Mouse (Mus musculus): ENCODE data around the gene Kcnip2. TPM values are rescaled to one million over a fixed set of nuclear protein-coding genes. Genes with fewer than 3 reads are reported as not detected.

The Kcnip2 gene
- polyA plus RNA-seq, 1 experiment from 2014 or later, result 2.4 TPM

DNA sequence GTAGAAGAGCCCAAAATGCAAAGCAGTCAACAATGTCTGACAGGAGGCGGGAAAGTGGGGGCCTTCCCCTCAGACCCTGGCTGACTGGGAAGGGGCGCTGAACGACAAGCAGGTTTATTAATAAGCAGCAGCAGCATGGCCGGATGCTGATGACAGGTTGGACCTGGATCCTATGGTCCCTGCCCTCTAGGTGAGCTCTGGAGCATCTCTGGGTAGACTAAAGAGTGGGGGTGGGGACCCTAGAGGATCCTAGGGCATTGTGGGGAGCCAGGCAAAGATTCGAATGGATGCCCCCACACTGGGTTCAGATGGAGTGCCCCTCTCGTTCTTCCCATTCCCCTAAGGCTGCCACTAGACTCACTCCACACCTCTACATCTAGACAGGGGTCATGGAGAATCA, 23.5 kb downstream of the Kcnip2 start:
- no peak overlapping the region for H3K9ac ChIP-seq
- no peak overlapping the region for H3K4me3 ChIP-seq (replicated peaks)
- no peaks in the 10 kb centered on the region for H3K9me3 ChIP-seq (replicated peaks)
- no peaks in the 10 kb centered on the region for H3K36me3 ChIP-seq (replicated peaks)
- H3K4me1 ChIP-seq (replicated peaks), result peaks cover 35% of the 10 kb centered on the region
- H3K27me3 ChIP-seq, result 0 out of 2 replicates have a peak, but pooled peaks cover 4% of the 10 kb centered on the region
- H3K4me2 ChIP-seq, result no peak overlapping the region
- 74% methylated on average over 6 of the region's 6 CpGs for WGBS (ENCODE audit: insufficient replicate concordance)
- H3K27ac ChIP-seq (replicated peaks), result no peak overlapping the region; the same call in 1 of the 2 replicates
- no peak for ATAC-seq (ENCODE audit: insufficient read depth)

DNA sequence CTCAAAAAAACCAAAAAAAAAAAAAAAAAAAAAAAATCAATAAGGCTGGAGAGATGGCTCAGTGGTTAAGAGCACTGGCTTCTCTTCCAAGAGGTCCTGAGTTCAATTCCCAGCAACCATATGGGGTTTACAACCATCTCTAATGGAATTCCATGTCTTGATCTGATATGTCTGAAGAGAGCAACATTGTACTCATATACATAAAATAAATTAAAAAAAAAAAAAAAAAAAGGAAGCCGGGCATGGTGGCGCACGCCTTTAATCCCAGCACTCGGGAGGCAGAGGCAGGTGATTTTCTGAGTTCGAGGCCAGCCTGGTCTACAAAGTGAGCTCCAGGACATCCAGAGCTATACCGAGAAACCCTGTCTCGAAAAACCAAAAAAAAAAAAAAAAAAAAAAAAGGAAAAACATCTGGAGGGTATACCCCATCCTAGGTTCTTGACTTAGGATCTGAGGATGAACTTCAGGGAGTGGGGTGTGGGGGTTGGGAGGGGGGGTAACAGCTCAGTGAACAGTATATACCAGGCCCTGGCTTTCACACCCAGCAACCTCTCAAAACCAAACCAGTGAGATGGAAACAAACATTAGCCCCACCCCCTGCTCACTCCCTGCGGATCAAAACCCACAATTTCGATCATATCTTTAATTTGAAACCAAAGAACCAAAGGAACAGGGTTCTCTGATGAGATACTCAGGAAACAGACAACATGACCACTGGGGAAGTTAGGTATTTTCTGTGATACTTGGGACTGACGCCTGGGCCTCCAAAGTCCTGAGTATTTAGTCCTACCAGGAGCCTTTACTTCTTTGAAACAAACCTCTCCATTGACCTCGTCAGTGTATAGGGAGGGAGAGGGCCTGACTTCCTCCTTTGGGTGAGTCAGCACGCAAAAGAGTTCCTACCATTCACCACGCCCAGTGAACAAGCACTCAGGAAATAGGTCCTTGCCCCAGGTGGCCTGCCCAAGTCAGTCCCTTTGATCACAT, 25.7 kb downstream of the Kcnip2 start:
- peak; percentile 93 for ATAC-seq (ENCODE audit: insufficient read depth)
- WGBS (ENCODE audit: insufficient replicate concordance), result 42% methylated on average over 13 of the region's 13 CpGs
- Histone ChIP-seq H3K27ac (replicated peaks) (peak overlapping the region; percentile 97), H3K9ac (peak overlapping the region; percentile 43; the same call in 1 of the 2 replicates), H3K9me3 (replicated peaks) (no peaks in the 10 kb centered on the region), H3K4me2 (peak overlapping the region; percentile 60), H3K4me3 (replicated peaks) (peak overlapping the region; percentile 23; the same call in 1 of the 2 replicates), H3K36me3 (replicated peaks) (no peaks in the 10 kb centered on the region), H3K4me1 (replicated peaks) (peaks cover 28% of the 10 kb centered on the region), H3K27me3 (0 out of 2 replicates have a peak, but pooled peaks cover 4% of the 10 kb centered on the region)

DNA sequence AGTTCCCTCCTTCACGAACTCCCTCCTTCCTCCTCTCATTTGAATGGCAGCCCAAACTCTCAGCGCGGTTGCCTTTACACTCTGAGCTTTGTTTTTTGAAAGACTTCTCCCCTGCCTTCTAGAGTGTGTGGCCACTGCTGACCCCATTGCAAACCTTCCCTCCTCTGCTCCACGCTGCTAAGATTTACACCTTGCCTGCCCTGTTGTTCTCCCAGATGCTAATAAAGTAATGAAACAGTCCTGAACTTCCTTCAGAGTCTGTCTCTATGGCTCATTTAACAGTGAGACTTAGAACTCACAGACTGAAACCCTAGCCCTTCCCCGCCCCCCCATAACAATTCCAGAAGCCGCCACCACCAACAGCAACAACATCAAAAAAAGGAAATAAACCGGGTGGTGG, 26.5 kb downstream of the Kcnip2 start:
- Histone ChIP-seq H3K36me3 (replicated peaks) (no peaks in the 10 kb centered on the region), H3K27me3 (0 out of 2 replicates have a peak, but pooled peaks cover 4% of the 10 kb centered on the region), H3K9ac (no peak overlapping the region), H3K4me3 (replicated peaks) (no peak overlapping the region), H3K9me3 (replicated peaks) (no peaks in the 10 kb centered on the region), H3K4me2 (no peak overlapping the region), H3K4me1 (replicated peaks) (peaks cover 32% of the 10 kb centered on the region), H3K27ac (replicated peaks) (peak overlapping the region; percentile 97)
- ATAC-seq (ENCODE audit: insufficient read depth), result no peak
- WGBS (ENCODE audit: insufficient replicate concordance), result 80% methylated on average over 7 of the region's 7 CpGs

DNA sequence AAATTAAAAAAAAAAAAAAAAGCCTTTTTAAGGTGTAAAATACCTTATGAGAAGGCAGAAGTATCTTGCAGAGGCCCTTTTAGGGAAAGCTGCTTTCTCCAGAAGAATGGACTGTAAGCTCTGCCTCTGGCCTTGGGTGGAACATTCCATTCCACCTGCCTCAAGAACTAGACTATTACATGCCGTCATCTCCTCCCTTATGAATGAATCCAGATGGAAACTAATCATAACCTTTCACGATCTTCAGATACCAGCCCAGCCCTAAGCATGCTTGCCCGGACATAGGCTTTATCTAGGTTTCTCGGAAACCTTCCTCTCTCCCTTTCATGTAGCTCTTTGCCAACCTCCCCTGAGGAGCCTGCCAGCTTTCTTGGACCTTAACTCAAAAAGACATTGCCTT, 27.5 kb downstream of the Kcnip2 start:
- Histone ChIP-seq H3K4me2 (no peak overlapping the region), H3K27ac (replicated peaks) (no peak overlapping the region), H3K36me3 (replicated peaks) (no peaks in the 10 kb centered on the region), H3K9ac (no peak overlapping the region), H3K9me3 (replicated peaks) (no peaks in the 10 kb centered on the region), H3K27me3 (0 out of 2 replicates have a peak, but pooled peaks cover 3% of the 10 kb centered on the region), H3K4me1 (replicated peaks) (peaks cover 39% of the 10 kb centered on the region), H3K4me3 (replicated peaks) (no peak overlapping the region)
- WGBS (ENCODE audit: insufficient replicate concordance), result 35% methylated on average over 4 of the region's 4 CpGs
- no peak for ATAC-seq (ENCODE audit: insufficient read depth)

DNA sequence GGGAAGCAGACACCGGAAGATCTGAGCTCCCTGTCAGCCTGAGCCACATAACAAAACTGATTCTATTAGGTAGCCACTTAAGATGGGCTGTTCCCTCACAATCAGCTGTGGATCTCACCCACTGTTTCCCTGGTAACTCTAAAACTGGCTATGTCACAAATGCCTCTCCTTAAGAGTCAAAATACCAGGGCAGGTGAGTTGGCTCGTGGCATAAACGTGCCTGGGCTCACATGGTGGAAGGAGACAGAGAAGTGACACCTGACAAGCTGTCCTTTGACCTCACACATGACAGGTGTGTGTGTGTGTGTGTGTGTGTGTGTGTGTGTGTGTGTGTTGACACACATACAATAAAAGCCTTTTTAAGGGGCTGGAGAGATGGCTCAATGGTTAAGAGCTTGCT, 28.4 kb downstream of the Kcnip2 start:
- WGBS (ENCODE audit: insufficient replicate concordance), result 61% methylated on average over 3 of the region's 3 CpGs
- no peaks in the 10 kb centered on the region for H3K9me3 ChIP-seq (replicated peaks)
- H3K4me2 ChIP-seq, result no peak overlapping the region
- peaks cover 39% of the 10 kb centered on the region for H3K4me1 ChIP-seq (replicated peaks)
- no peak overlapping the region for H3K4me3 ChIP-seq (replicated peaks)
- no peaks in the 10 kb centered on the region for H3K36me3 ChIP-seq (replicated peaks)
- no peak overlapping the region for H3K27ac ChIP-seq (replicated peaks)
- no peaks in the 10 kb centered on the region for H3K27me3 ChIP-seq
- no peak overlapping the region for H3K9ac ChIP-seq
- no peak for ATAC-seq (ENCODE audit: insufficient read depth)

DNA sequence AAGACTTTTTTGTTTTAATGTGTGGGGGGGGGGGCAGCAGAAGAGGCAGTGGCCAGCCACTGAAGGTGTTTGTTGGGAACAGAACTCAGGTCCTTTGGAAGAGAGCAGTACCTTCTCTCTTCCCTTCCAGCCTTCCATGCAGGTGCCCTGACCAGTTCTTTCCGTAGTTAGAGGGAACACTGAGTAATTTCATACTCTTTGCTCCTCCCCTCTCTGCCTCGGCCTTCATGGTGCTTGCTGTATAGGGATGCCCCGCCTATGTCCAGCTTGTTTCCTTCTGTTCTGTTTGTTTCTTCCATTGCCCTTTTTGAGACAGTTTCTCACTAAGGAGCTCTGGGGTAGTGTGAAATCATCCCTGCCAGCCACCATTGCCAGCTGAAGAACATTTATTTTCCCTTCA, 30.4 kb downstream of the Kcnip2 start:
- no peaks in the 10 kb centered on the region for H3K27me3 ChIP-seq
- no peaks in the 10 kb centered on the region for H3K9me3 ChIP-seq (replicated peaks)
- 54% methylated on average over 3 of the region's 3 CpGs for WGBS (ENCODE audit: insufficient replicate concordance)
- no peak overlapping the region for H3K4me3 ChIP-seq (replicated peaks)
- no peak overlapping the region for H3K27ac ChIP-seq (replicated peaks)
- no peak overlapping the region for H3K9ac ChIP-seq
- peaks cover 50% of the 10 kb centered on the region for H3K4me1 ChIP-seq (replicated peaks)
- peaks cover 13% of the 10 kb centered on the region for H3K36me3 ChIP-seq (replicated peaks)
- no peak overlapping the region for H3K4me2 ChIP-seq
- ATAC-seq (ENCODE audit: insufficient read depth), result no peak

DNA sequence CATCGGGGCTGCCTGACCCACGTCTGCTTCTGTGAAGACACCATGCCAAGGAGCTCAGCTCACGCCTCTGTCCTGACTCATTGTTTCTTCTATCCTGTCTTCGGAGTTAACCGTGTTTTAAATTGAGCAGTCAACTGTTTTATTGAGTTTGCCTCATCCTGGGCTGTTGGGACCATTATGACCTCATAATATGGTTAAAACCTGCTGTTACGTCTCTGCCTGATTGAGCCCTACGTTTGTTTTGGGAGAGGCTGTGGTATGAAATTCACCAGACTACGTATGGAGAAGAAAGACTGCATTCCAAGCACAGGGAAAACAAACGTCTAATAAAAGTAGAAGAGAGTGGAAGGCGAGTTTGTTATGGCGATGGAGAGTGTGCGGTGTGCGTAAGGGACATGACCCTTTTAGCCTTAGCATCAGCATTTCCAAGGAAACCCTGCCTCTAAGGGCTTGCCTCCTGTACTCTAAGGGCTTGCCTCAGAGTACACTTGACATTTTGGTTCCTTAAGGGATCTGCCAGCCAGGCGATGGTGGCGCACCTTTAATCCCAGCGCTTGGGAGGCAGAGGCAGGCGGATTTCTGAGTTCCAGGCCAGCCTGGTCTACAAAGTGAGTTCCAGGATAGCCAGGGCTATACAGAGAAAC, 31.8 kb downstream of the Kcnip2 start:
- H3K27me3 ChIP-seq, result no peaks in the 10 kb centered on the region
- WGBS (ENCODE audit: insufficient replicate concordance), result 35% methylated on average over 17 of the region's 17 CpGs
- peak overlapping the region; percentile 82 for H3K4me2 ChIP-seq
- no peaks in the 10 kb centered on the region for H3K9me3 ChIP-seq (replicated peaks)
- H3K4me1 ChIP-seq (replicated peaks), result peaks cover 46% of the 10 kb centered on the region
- peak overlapping the region; percentile 97 for H3K27ac ChIP-seq (replicated peaks)
- peaks cover 27% of the 10 kb centered on the region for H3K36me3 ChIP-seq (replicated peaks)
- ATAC-seq (ENCODE audit: insufficient read depth), result no peak
- peak overlapping the region; percentile 95 for H3K4me3 ChIP-seq (replicated peaks)
- peak overlapping the region; percentile 97 for H3K9ac ChIP-seq

DNA sequence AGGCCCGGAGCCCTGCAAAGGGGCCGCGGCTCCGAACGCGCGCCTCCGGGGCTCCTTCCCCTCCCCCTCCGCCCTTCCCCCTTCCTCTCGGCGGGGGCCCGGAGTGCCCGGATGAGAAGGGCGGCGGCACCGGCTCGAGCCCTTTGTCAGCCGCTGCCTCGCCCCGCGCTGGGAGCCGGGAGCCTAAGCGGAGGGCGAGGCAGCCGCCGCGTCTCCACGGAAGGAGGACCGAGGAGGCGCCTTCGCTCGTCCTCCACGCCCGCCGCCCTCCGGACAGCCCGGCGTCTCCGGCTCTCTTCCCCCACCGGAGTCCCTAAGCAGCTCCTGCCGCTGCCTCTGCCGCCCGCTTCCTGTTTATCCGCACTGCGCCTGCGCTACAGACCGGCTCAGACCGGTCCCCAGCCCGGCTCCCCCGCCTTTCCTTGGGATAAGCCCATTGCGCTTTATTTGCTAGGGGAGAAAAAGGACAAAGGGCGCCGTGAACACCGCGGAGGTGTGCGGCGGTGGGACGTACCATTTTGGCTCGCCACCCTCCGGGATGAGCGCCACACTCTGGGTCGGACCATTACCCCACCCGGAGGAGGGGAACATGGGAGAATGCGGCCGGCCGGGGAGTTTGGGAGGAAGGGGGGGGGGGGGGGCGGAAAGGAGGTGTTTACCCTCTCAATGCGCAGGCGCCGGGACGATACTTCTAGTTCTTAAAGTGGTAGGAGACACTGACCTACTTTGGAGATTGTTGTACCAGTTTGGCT, 32.5 kb downstream of the Kcnip2 start, which contains the start of gene Mgea5:
Gene Mgea5, minus strand, starts transcription at position 657 of the 752 bp plus-strand sequence.
- Histone ChIP-seq H3K36me3 (replicated peaks) (peaks cover 34% of the 10 kb centered on the region), H3K4me3 (replicated peaks) (peak within 1 kb of the TSS; percentile 95), H3K9me3 (replicated peaks) (no peaks in the 10 kb centered on the region), H3K27me3 (no peaks in the 10 kb centered on the region), H3K27ac (replicated peaks) (peak within 1 kb of the TSS; percentile 97), H3K4me2 (peak within 1 kb of the TSS; percentile 82), H3K9ac (peak within 1 kb of the TSS; percentile 97), H3K4me1 (replicated peaks) (peaks cover 45% of the 10 kb centered on the region)
- WGBS (ENCODE audit: insufficient replicate concordance), result under 1% methylated on average over 69 of the region's 71 CpGs
- peak; percentile 95 for ATAC-seq (ENCODE audit: insufficient read depth)

DNA sequence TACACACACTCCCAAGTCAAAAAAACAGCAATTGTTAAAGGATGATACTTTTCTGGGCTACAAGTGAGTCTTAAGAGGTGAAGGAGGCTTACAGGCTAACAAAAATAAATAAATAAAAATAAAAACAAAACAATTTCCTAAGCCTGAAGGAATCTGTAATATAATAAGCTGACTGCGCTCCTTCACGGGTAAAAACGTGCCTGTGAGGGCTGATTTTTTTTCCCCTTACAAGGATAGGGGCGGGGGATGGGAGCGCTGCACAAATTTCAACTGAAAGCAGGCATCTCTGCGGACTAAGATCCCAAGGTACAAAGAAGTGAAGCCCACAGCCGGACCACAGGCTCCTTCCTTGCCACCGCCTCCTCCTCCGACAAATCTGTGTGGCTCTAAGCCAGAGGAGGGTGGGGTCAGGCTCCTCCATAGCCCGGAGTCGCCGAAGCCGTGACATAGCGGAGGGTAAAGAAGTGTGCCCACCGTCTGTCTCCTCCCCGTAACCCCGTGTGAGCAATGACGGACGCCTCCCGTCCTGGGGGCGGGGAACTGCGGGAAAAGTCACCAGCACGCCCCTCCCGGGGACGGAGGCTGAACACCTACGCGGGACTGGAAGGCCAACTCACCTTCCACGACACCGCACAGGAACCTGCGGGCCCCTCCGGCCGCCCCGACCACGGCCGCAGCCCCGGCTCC, 33.4 kb downstream of the Kcnip2 start:
- Histone ChIP-seq H3K9ac (peak overlapping the region; percentile 97), H3K9me3 (replicated peaks) (no peaks in the 10 kb centered on the region), H3K27ac (replicated peaks) (peak overlapping the region; percentile 97), H3K4me2 (peak overlapping the region; percentile 82), H3K27me3 (no peaks in the 10 kb centered on the region), H3K4me1 (replicated peaks) (peaks cover 45% of the 10 kb centered on the region), H3K4me3 (replicated peaks) (peak overlapping the region; percentile 95), H3K36me3 (replicated peaks) (peaks cover 43% of the 10 kb centered on the region)
- peak; percentile 28 for ATAC-seq (ENCODE audit: insufficient read depth)
- WGBS (ENCODE audit: insufficient replicate concordance), result under 1% methylated on average over 36 of the region's 36 CpGs

DNA sequence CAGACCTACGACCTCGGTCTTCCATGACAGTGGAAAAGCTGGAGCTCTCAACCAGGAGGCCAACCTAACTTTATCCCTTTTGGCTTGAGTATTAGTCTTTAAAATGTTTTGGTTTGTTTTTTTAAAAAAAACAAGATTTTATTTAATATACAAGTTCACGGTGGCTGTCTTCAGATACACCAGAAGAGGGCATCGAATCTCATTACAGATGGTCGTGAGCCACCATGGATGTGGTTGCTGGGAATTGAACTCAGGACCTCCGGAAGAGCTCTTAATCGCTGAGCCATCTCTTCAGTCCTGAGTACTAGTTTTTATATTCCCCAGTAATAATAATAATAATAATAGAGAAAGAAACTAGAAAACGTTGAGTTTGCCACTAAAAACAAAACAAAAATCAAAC, 34.2 kb downstream of the Kcnip2 start:
- Histone ChIP-seq H3K9me3 (replicated peaks) (no peaks in the 10 kb centered on the region), H3K27me3 (no peaks in the 10 kb centered on the region), H3K9ac (peak overlapping the region; percentile 97; the same call in 1 of the 2 replicates), H3K27ac (replicated peaks) (no peak overlapping the region), H3K36me3 (replicated peaks) (peaks cover 51% of the 10 kb centered on the region), H3K4me1 (replicated peaks) (peaks cover 45% of the 10 kb centered on the region), H3K4me3 (replicated peaks) (peak overlapping the region; percentile 95), H3K4me2 (peak overlapping the region; percentile 82)
- WGBS (ENCODE audit: insufficient replicate concordance), result 55% methylated on average over 8 of the region's 8 CpGs
- ATAC-seq (ENCODE audit: insufficient read depth), result no peak
